Mouse (Mus musculus) stomach, postnatal 0 days (tissue): ENCODE data around the gene Akap5.

Experiments used
- CTCF ChIP-seq: IDR thresholded peaks from 2 replicates; pipeline ENCODE4 v1.5.1; 2016; ENCODE audit warnings: antibody characterized with exemption, low read depth, mild to moderate bottlenecking, moderate library complexity
- EP300 ChIP-seq: optimal IDR thresholded peaks from 2 replicates; pipeline ENCODE3; 2016; ENCODE audit warnings: antibody characterized with exemption

DNA sequence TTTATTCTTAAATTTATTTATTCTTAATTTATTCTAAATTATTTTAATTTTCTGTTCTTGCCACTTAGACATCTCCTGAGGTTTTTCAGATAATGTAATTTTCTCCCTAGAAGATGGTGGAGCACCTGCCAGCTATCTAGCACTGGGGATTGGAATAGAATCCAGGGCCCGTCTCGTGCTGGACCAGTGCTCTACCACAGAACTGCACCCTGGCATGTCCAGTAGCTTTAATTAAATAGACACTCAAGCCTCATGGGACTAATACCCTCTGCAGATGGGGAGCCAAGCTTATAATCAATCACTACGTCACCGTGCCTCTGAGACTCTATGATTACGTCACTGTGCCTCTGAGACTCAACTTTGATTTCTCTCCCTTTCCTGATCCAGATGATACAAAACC lies 36.2 kb upstream of the Akap5 start:
- TF ChIP-seq CTCF (no peak), EP300 (no peak)
